Mouse (Mus musculus): ENCODE measurements around the gene Col15a1.

The Col15a1 gene

DNA sequence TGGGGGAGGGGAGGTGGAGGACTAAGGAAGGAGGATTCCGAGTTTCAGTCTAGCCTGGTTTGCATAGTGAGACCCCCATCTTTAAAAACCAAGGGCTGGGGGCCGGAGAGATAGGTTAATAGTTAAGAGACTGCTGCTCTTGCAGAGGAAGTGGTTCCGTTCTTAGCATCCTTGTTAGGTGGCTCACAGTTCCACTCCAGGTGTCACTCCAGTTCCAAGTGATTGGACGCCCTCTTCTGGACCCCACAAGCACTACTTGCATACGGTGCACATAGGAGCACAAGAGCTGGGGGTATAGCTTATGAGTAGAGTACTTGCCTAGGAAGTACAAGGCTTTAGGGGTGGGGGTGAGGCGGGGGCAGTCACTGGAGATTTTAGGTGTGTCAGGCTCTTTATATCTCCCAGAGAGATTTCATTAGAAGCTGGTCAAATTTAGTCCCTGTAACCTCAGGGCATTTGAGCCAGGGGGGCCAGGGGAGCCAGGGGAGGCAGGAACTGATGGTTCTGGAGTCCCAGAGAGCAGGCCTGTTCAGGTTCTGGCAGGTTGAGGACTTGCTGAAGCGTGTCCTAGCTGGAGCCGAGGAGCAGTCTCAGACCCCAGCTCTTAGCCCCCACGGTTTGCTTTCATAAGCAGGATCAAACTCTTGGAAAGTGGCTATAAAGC, 143.6 kb downstream of the Col15a1 start:
- no peak for DNase-seq (ENCODE audit: inconsistent ontology term)

DNA sequence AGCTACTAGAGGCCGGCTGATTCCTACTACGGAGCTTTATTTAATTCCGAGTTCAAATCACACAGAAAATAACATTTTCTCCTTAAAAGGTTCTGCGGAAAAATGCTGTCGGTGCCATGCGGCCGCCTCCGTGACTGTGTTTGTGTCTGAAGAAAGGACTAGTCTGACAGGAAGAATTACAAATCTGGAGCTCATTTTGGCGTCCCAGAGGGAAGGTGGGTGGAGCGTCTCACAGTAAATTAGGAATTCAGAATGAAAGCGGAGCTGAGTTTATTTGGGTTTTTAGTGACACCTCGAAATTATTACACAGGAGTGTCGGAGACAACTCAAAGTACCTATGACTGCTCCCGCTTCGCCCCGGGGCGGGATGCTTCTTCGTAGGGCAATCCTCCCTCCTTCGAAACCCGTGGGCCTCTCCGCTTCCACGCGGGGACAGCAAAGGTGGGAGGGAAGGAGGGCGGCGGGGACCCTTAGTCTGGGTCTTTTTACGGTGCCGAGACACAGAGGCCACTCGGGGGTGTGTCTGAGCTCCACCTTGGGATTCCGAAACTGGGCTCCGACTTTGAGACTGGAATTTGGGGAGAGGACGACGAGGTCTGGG, 144.2 kb downstream of the Col15a1 start:
- DNase-seq (ENCODE audit: inconsistent ontology term) = peak; percentile 74

DNA sequence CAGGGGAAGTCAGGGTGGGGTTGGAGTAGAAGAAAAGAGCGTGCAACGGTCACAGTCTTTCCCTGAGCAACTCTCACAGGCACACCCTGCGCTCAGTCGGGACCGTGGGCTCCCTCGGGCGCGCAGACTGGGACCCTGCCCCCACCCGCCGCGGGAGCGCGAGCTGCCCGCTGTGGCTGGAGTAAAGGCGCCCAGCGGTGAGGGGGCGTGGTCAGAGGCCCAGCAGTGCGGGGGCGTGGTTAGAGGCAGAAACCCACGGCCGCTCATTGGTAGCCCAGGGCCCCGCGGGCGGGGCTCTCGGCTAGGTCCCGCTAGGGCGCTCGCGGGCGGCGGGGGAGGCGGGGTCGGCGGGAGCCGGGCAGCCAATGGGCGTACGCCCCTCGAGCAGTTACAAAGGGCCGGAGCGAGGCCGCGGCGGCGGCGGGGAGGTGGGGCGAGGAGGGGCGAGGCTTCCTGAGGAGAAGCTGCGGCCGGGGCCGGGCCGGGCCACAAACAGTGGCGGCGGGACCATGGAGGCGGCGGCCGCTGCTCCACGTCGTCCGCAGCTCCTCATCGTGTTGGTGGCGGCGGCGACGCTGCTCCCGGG, 144.9 kb downstream of the Col15a1 start, which contains the start of gene Tgfbr1:
TSS of gene Tgfbr1 (plus strand) at position 420 of the 586 bp plus-strand sequence.
- DNase-seq (ENCODE audit: inconsistent ontology term) = peak; percentile 100

DNA sequence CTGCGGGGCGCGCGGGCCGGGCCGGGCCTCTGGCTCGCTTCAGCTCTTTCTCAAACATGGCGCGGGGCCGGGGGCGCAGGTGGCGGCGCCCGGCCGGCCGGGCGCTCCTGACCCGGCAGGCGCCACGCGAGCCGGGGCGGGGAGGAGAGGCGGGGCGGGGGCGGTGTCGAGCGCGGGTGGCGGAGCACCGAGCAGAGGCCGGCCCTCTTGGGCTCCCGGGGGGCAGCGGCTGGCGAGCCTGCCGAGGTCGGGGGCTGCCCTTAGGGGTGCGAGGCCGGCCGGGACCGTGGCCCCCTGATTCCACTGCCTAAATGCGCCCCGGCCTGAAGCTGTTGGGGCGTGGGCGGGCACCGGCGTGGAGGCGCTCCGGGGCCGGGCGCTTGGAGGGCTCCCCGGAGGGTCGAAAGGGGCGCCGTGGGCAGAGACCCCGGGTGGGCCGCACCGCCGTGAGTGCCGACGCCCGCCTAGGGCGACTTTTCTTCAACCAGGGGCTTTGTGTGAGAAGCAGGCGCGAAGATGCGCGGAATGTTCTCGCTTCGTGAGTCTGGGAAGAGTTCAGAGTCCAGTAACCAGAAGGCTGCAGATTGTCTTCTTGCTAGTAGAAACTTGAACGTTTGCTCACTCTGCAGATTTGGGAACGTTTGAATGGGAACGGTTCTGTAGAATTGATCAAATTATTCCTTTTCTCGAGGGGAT, 145.6 kb downstream of the Col15a1 start:
- DNase-seq (ENCODE audit: inconsistent ontology term) = no peak

DNA sequence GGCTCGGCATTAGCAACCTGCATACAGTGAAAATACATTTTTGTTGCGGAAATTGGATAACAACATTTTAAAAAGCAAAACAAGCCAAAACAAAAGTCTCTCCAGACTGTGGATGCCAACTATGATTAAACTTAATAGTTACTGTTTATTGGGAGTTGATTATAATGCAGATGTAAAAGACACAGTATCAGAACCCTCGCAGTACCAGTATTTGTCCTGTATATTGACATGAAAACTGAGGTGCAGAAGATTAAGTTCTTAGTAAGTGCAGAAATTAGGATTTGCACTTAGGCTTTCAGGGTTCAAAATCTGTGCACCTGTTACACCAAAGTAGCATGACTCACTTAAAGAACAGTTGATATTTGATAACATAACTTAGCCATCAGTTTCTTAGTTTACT, 146.3 kb downstream of the Col15a1 start:
- no peak for DNase-seq (ENCODE audit: inconsistent ontology term)

DNA sequence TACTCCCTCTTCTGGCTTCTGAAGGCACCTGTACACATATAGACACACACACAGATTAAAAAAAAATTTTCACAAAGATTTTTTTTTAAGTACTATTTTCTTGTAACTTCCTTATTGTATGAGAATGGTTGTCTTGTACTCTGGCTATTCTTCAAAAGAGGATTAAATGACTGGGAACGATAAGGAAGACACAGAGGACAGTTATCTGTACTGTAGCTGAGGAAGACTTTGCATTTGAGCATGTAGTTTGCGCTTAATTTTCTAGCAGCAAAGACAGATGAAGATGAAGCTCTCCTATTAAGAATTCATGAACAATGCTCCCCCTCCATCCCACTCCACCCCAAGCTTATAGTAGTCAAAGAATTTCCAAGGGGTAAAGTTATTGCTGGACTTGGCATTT, 154.7 kb downstream of the Col15a1 start:
- no peak for DNase-seq (ENCODE audit: inconsistent ontology term)
